Mouse (Mus musculus) brain, embryonic 14.5 days (tissue): ENCODE results near the gene Chd2. TPM values are rescaled to one million over a fixed set of nuclear protein-coding genes. Genes with fewer than 3 reads are reported as not detected.
A peak's percentile ranks its signal among the peaks of the same experiment; 100 is the strongest.

ENCODE experiments used
- DNase-seq: peaks from one replicate; pipeline ENCODE4 v3.0.0-alpha.2; 2011; ENCODE audit warnings: low read depth
- CTCF ChIP-seq: fragments of 200-500 bp; IDR thresholded peaks from 2 replicates; pipeline ENCODE4 v1.5.1; 2012; ENCODE audit warnings: inconsistent platforms, mild to moderate bottlenecking, moderate library complexity, borderline replicate concordance; ENCODE audit not compliant: insufficient read depth, insufficient read length; ENCODE audit errors: extremely low read depth
- POLR2A ChIP-seq: fragments of 200-500 bp; IDR thresholded peaks from 2 replicates; pipeline ENCODE4 v1.6.1; 2012; ENCODE audit warnings: mild to moderate bottlenecking, inconsistent platforms, borderline replicate concordance; ENCODE audit not compliant: poor library complexity, insufficient read depth, insufficient read length, severe bottlenecking; ENCODE audit errors: extremely low read depth
- polyA plus RNA-seq: library from polyadenylated mRNA; depleted of rRNA; stranded (reverse); fragments of >200 nt; gene quantifications from 2 replicates; pipeline ENCODE4 v1.2.3, GENCODE M21; 2012

Chd2 gene
- polyA plus RNA-seq, 1 experiment = 54.9 TPM

DNA sequence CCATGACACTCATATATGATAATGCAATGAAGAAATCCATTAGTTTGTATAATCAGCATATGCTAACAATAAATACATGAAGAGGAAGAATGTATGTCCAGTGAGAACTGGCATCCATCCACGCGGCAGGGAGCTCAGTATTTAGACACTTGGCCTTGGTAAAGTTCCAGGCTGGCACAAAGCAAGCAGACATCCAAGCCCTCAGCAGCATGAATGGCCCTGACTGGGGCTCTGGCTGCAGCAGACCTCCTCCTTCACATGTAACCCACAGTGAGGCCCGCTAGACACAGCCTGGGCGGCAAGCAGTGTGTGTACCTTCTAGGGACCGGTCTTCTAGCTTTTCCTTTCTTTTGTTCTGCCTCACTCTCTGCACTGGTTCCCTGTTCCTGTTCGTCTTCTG is 34.1 kb downstream of the Chd2 start:
- no peak for TF ChIP-seq CTCF
- no peak for TF ChIP-seq POLR2A
- peak; percentile 88 for DNase-seq

- TF ChIP-seq CTCF (peak; percentile 10; the same call in 1 of the 2 replicates), POLR2A (no peak)
Observed at GRCm38 (mm10) chr7:73506852-73507251, 34.8 kb downstream of the Chd2 start.

GRCm38 (mm10) chr7:73505266-73505665 is 36.4 kb downstream of the Chd2 start:
- peak; percentile 58 for DNase-seq
- no peak for TF ChIP-seq POLR2A
- no peak for TF ChIP-seq CTCF

More at GRCm38 (mm10) chr7:73506852-73507251, 34.8 kb downstream of the Chd2 start:
- no peak for DNase-seq

GRCm38 (mm10) chr7:73498200-73498599 is 43.4 kb downstream of the Chd2 start:
- no peak for DNase-seq
- TF ChIP-seq POLR2A (no peak), CTCF (no peak)

DNA sequence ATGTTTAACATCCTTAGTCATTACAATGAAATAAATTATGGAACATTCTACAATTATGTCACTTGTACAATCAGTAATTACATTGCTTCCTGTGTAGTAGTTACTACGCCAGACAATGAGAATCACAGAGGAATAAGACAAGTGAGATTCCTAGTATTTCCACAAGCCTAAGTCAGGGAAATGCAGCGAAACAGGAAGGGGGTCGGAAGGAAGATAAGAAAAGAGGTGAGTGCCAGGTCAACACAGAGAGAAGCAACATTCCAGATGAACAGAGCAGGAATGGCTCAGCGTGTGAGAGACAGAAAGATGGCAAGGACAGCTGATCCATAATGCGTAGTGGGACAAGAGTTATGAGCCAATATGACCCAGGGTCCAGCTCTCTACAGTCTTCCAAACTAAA is 52.4 kb downstream of the Chd2 start:
- DNase-seq = no peak
- TF ChIP-seq CTCF (no peak), POLR2A (no peak)

DNA sequence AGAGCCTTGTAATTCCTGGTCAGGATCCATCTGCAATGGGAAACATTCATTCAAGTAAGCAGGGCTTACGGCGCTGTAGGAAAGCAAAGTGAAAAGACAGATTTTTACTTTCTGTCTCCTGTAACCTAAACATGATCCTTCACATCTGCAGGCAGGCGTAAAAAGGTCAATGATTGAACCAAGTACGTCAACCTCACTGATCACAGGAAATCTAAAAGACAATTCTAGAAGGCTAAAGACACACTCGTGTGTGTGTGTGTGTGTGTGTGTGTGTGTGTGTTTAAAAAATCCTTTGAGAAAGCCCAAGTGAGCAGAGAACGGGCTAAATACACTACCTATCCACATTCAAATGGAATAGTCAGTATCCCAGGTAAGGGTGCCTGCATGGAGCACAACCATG is 60.5 kb downstream of the Chd2 start:
- no peak for TF ChIP-seq POLR2A
- no peak for DNase-seq

DNA sequence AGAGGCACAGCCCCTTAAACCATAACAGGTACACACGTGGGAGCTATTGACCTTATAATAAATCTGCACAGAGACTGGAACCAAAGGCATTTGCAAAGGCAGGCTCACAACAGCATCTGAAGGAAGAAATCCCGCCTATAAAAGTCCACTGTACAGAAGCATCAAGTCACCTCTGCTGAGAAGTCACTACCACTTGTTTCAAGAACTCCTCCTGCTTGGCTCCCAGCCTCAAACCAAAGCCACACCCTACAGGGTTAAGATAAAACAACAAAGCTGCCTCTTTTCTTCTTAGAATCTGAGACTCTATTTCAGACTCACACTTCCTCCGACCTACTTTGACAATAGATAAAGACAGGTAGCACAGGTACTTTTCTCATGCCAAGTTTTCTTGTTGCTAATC is 62.1 kb downstream of the Chd2 start:
- TF ChIP-seq CTCF (no peak), POLR2A (no peak)
- no peak for DNase-seq

GRCm38 (mm10) chr7:73478157-73479058 is 63.2 kb downstream of the Chd2 start:
- TF ChIP-seq POLR2A = no peak
- no peak for TF ChIP-seq CTCF
- no peak for DNase-seq

DNA sequence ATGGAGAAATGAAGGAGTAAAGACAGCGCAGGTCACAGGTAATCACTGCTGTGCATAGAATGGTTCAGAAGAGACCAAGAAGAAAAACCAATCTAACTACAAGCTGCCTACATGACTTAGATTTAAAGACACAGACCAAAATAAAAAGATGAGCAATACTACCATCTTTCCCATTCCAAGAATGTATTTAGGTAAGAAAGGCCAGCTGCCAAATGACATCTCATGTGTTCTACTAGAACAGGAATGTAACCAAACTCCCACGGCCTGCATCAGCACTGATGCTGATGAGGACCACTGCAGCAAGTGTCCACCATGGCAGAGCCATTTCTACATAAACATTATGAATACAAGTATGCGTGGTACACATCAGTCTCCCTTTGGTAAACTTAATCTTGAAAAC is 73.9 kb downstream of the Chd2 start:
- no peak for DNase-seq

GRCm38 (mm10) chr7:73463546-73463945 is 78.1 kb downstream of the Chd2 start:
- no peak for TF ChIP-seq CTCF
- TF ChIP-seq POLR2A = no peak
- DNase-seq = no peak

More for the DNA sequence above, 73.9 kb downstream of the Chd2 start:
- TF ChIP-seq POLR2A (no peak), CTCF (no peak)

GRCm38 (mm10) chr7:73454113-73454512 is 87.5 kb downstream of the Chd2 start:
- TF ChIP-seq CTCF (no peak), POLR2A (no peak)
- no peak for DNase-seq

GRCm38 (mm10) chr7:73452187-73452808 is 89.3 kb downstream of the Chd2 start:
- DNase-seq = no peak
- TF ChIP-seq POLR2A (no peak), CTCF (no peak)

DNA sequence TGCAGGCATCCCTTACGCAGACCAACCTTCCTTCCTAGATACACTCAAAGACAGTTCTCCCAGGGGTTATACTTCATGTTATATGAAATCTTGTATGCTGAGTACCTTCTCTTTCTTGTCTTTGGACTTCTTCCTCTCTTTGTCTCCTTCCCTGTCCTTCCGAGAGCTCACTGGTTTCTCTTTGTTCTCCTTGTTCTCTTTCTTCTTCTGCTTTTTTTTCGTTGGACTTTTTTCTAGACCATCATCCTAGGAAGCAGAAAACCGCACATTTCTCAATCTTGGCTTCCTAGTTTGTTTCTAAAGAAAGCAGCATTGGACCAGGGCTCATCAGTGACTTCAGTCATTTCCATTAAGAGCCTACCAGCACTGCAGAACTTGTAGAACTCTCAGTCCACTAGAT is 90.0 kb downstream of the Chd2 start:
- DNase-seq = no peak
- TF ChIP-seq POLR2A = no peak
